Mouse (Mus musculus) cerebral cortex, adult 2 months (tissue): ENCODE data around the gene Il18.

Source experiments
- WGBS: fragments of 180-500 bp; shearing (Covaris S2); methylation state at CpG from one replicate; pipeline ENCODE4 v1.1.7; 2018; 5-methylcytosine and 5-hydroxymethylcytosine counted together

Gene Il18

GRCm38 (mm10) chr9:50603189-50603997 is 48.8 kb downstream of the Il18 start, which contains the start of the genes Sdhd and Timm8b:
Gene Sdhd, minus strand, starts transcription at chr9:50603812.
Gene Timm8b, plus strand, starts transcription at chr9:50603910.
- WGBS = under 1% methylated on average over 48 of the region's 48 CpGs

- WGBS = under 1% methylated on average over 24 of the region's 24 CpGs
Observed at GRCm38 (mm10) chr9:50603998-50604324, 49.3 kb downstream of the Il18 start.

- 3% methylated on average over 6 of the region's 6 CpGs for WGBS
Observed at GRCm38 (mm10) chr9:50604338-50604737, 49.7 kb downstream of the Il18 start.

GRCm38 (mm10) chr9:50612115-50612514 is 57.5 kb downstream of the Il18 start:
- WGBS = 46% methylated on average over 4 of the region's 4 CpGs

- WGBS = 28% methylated on average over 11 of the region's 11 CpGs
Observed at GRCm38 (mm10) chr9:50616161-50616560, 61.5 kb downstream of the Il18 start.

- under 1% methylated on average over 81 of the region's 81 CpGs for WGBS
Observed at GRCm38 (mm10) chr9:50616766-50617603, 62.4 kb downstream of the Il18 start, which contains the start of the genes Pih1d2 and Nkapd1. Gene Pih1d2, plus strand, starts transcription at chr9:50617321. Gene Nkapd1, minus strand, starts transcription at chr9:50617464.

- WGBS = 54% methylated on average over 9 of the region's 9 CpGs
Observed at GRCm38 (mm10) chr9:50617794-50618330, 63.2 kb downstream of the Il18 start.

GRCm38 (mm10) chr9:50630903-50631302 is 76.3 kb downstream of the Il18 start:
- WGBS = 88% methylated on average over 6 of the region's 8 CpGs
